Mouse (Mus musculus) brain, embryonic 14.5 days (tissue): ENCODE measurements around the gene Capn13.
A peak's percentile ranks its signal among the peaks of the same experiment; 100 is the strongest.

Experiments used
- CTCF ChIP-seq: fragments of 200-500 bp; IDR thresholded peaks from 2 replicates; pipeline ENCODE4 v1.5.1; 2012; ENCODE audit warnings: inconsistent platforms, mild to moderate bottlenecking, moderate library complexity, borderline replicate concordance; ENCODE audit not compliant: insufficient read depth, insufficient read length; ENCODE audit errors: extremely low read depth
- POLR2A ChIP-seq: fragments of 200-500 bp; IDR thresholded peaks from 2 replicates; pipeline ENCODE4 v1.6.1; 2012; ENCODE audit warnings: mild to moderate bottlenecking, inconsistent platforms, borderline replicate concordance; ENCODE audit not compliant: poor library complexity, insufficient read depth, insufficient read length, severe bottlenecking; ENCODE audit errors: extremely low read depth

DNA sequence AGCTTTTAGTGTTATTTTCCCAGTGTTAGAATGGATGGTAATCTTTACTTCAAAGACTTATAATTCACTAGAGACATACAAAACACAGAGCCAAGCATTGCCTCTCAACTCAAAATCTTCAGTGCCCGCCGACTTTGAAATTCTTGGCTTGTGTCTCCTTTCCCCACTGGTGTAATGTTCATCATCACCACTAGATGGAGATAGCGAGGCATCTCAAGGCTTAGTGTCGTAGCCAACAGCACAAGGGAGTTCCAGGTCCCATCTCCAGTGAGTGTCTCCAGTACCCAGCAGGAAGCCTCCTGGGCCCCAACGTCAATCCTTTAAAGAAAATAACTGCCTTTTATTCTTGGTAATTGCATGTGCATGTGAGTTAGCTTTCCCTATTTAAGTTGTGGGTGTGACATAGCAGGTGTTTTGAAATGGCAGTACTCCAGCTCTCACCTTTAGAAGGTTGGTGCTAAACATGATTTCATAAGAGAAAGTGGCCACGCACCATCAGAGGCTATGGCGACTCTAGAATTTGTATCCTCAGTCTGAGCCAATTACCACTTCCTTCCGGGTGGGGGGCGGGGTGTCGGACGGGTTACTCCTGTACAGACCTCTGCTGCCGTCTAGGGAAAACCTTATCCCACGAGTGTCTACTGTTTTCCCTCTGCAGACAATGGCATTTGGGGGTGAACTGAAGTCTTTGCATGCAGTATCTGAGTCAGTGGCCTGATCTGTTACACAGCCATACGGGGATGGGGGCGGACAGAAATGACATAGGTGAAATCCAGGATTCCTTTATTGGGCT, 99.2 kb downstream of the Capn13 start:
- no peak for TF ChIP-seq POLR2A
- TF ChIP-seq CTCF = peak; percentile 85
